Mouse (Mus musculus): ENCODE results near the gene Fmn2.

The Fmn2 gene

DNA sequence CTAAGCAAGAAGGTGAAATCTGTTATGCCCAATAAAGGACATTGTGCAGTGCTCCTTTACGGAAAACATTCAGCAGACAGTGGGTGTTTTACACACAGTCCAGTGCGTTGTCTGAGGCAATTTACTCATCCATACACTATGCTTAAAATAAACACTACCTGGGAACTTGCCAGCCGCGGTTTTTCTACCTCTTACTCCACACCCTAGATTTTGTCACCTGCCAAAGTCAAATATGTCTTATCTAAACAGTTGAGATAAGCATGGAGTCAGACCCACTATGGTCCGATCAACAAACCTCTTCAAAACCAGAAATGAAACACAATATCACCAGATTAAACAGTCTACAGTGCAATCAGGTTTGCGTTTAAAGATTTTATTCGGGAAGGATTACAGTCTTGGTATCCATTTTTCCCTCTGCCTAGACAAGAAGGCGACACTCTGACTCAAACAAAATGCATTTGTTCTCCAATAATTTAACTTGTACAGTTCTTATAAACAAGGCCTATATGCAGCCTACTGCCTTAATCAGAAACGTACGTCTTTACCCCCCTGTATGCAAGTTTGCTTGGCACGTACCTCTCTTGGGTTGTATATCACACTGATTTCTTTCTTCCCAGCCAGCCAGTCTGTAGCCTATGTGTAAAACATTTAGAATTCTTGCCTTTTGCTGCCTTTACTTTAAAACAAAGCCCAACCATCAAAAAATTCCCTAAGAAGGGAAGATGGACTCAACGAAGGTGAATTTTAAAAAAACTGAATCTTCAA lies 158.0 kb downstream of the Fmn2 start:
- DNase-seq (ENCODE audit: low read depth, low spot score) = no peak

GRCm38 (mm10) chr1:174665116-174665515 lies 163.5 kb downstream of the Fmn2 start:
- no peak for DNase-seq (ENCODE audit: low read depth, low spot score)

DNA sequence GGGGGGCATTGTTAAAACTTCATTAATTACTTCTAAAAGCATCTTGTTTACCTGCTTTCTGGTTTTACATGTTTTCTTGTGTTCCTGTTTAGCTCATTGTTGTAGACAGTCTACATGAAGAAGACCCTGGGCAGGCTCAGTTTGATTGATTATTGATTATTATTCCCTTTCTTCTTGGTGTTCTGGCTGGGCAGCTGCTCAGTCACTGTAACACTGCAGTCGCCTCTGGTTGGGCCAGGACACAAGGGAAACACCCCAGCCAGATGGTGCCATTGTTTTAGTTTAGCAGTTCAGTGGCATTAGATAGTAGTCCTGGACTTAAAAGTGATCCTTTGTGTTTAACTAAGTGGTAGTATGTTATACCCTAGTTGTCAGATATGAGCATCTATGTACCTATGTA lies 167.5 kb downstream of the Fmn2 start:
- DNase-seq (ENCODE audit: low read depth, low spot score) = no peak

DNA sequence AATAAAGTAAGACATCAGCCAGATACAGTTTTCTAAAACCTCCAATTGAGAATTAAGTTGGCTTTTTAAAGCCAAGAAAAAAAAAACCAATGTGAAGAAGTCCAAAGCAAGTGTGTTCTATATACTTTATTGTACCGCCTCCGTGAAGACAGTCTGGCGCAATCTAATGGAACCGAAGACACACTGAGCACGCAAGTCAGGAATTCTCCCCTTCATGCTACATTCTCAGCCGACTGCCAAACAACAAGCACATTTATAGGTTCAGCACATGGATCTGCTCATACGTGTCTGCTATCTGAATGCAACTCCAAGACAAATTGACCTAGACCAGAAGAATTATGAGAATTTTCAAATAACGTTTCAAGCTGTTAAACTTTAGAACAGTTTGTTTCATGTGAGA lies 169.2 kb downstream of the Fmn2 start:
- DNase-seq (ENCODE audit: low read depth, low spot score) = no peak

DNA sequence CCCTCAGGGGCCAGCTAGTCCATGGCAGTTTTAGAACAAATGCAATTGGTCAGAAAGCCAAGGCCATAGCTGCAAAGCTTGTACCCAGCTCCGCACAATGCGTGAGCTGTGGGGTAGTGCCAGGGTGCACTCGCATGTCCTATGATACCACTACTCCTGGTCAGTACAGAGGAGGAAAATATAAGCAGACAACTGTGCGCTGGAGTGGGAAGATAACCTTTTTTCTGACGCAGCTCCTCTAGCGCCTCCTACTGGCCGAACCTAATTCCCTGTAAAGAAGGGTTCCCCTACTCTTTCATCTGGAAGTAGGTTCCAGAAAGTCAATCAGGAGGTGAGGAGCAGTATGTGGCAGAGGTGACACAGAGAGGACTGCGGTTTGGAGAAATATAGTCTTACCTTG lies 173.0 kb downstream of the Fmn2 start:
- DNase-seq (ENCODE audit: low read depth, low spot score) = peak; percentile 64

- DNase-seq (ENCODE audit: low read depth, low spot score) = no peak
Observed at GRCm38 (mm10) chr1:174675316-174675715, 173.7 kb downstream of the Fmn2 start.

- DNase-seq (ENCODE audit: low read depth, low spot score) = no peak
Observed at GRCm38 (mm10) chr1:174676187-174676586, 174.6 kb downstream of the Fmn2 start.

DNA sequence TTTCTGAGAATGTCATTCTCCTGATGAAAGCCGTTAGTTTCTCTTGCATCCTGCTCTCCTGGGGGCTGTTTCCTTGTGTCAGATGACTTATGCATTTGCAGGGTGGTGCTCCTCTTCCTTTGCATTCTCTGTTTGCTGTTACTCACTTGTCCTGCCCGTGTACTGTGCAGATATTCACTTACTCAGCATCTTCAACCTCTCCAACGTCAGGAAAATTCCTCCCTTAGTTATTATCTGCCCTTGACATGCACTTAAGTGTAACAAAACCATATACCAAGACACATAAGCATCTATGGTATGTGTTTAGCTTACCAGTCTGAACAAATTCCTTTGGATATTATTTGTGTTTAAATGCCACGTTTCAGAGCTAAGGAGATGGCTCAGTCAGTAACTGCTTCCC lies 175.6 kb downstream of the Fmn2 start:
- DNase-seq (ENCODE audit: low read depth, low spot score) = no peak

DNA sequence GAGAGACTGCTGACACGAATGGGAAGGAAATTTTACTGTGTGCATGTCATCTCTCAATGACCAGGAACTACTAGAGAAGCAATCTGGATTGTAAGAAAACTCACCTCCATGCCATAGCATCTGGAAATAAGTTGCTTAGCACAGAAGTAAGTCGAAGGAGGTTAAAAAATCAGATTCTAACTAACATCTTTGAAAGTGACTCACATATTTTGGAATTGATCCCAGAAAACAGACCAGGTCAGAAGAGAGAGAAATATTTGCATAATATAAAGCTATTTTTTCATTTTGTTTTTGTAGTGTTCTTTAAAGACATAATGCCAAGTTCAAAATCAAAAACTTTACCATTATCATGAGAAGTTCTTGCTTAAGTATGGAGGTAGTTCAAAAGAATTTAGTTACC lies 187.7 kb downstream of the Fmn2 start:
- no peak for DNase-seq (ENCODE audit: low read depth, low spot score)

DNA sequence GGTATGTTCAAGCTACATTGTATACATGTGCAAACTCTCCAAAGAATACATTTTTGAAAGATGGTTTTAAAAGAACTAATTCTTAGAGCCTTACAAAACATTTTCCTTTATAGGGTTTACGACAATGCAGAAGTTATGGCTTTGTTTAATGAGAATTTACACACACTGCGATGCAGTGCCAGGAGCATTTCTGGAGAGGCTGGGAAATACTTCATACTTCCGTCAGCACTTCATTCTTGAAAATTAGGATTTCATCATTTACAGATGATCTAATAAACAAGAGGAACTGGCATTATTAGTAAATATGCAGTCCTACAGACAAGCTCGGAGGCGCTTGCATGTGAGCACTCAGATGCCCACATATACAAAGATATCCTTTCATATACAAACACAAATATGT lies 199.2 kb downstream of the Fmn2 start:
- no peak for DNase-seq (ENCODE audit: low read depth, low spot score)

DNA sequence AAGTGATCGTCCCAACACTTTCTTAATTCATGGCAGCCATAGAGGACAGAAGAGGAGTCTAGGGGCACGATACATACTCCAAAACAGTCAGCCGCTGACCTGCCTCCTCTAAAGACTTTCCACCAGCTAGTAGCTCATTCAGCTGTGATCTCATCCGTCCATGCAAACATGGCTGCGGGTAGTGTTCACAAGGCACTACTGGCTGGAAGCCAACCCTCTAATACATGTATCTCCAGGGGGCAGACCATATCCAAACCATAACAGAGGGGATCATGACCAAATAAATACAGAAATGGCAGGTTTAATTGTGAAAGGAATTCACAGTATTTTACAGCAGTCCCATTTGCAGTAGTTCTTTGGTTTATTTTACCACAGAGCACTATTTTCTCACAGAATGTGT lies 200.2 kb downstream of the Fmn2 start:
- DNase-seq (ENCODE audit: low read depth, low spot score) = no peak

DNA sequence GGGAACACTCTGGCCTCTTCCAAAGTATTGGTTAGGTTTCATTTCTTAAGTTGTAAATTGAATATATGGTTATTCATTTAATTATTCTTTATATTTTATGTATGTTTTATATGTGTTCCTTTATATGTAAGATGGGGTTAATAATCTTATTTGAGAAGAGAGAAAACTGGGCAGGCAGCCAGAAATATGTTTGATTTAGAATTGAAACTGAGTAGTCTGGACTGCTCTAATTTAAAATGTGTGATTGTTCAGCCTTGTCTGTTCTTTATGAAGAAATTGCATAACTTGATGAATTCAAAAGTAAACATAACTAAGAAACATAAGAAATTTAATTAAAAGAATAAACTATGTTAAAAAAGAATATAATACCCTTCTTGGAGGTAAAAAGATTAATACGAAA lies 202.3 kb downstream of the Fmn2 start:
- DNase-seq (ENCODE audit: low read depth, low spot score) = no peak

- no peak for DNase-seq (ENCODE audit: low read depth, low spot score)
Observed at GRCm38 (mm10) chr1:174719729-174720458, 218.3 kb downstream of the Fmn2 start.

DNA sequence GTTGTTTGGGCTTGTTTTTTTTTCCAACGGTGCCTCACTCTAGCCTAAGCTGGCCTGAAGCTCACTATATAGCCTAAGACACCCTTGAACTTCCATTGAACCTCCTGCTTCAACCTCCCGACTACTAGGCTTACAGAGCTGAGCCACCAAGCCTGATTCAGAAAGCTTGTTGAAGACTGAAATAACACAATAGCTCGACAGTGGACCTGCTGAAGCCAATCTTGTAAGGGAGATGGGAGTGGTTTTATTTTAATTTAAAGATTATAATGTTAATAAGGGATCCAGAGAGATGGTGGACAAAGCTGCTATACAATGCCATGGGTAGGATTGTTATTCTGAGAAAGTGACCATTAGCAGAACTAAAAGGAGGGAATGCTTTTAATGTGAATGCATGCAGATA lies 227.1 kb downstream of the Fmn2 start:
- DNase-seq (ENCODE audit: low read depth, low spot score) = peak; percentile 71

- no peak for DNase-seq (ENCODE audit: low read depth, low spot score)
Observed at GRCm38 (mm10) chr1:174732715-174733114, 231.1 kb downstream of the Fmn2 start.

DNA sequence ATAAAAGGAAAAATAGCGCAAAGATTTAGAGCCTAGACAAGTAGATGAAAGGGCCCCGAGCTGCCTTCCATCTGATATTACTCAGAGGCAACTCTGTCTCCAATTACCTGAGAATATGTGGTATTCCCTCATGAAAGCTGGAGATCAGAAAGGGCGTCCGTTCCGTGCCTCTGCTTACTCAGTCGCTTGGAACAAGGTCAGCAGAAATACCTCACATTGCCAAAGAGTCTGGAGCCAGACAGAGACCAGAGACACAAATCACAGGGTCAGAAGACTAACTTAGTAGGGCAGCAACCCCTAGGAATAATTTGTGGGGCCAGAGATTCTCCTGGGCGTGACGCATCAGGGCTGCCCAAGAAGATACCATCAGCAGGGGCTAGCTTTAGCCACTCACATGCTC lies 237.3 kb downstream of the Fmn2 start:
- no peak for DNase-seq (ENCODE audit: low read depth, low spot score)

DNA sequence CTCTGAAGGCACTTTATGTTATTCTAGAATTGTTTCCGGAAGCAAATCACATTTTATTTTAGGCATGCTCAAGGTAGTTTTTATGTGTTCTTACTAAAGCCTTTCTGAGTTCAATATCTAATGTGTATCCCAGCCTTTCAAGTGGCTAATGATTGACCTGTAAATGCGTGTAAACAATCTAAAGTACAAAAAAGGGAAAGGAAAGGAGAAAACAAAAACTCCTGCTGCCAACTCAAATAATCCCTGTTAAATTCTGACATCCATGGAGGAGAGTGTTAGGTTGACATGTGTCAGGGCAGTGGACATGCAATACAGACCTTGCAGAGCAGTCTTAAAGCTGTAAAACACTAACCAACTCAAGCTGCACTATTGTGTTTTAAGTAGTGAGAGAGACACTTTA lies 241.0 kb downstream of the Fmn2 start:
- DNase-seq (ENCODE audit: low read depth, low spot score) = no peak

DNA sequence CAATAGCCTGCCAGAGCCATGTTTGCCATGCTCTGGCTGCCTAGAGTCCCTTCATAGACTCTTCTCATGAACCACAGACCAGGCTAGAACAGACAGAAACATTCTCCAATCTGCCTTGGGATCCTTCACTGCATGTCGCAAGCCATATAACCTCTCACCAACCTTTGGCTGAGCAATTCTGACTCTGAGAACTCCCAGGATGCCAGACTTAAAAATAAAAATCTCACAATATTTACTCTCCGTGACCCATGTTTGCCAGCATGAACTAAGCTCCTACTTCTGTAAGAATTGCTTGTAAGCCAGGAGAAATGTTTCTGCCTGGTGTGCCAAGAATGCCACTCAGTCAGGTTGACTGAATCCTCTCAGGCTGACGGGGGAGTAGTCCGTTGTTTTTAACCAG lies 246.9 kb downstream of the Fmn2 start:
- no peak for DNase-seq (ENCODE audit: low read depth, low spot score)

GRCm38 (mm10) chr1:174750893-174751461 lies 249.4 kb downstream of the Fmn2 start:
- DNase-seq (ENCODE audit: low read depth, low spot score) = no peak

DNA sequence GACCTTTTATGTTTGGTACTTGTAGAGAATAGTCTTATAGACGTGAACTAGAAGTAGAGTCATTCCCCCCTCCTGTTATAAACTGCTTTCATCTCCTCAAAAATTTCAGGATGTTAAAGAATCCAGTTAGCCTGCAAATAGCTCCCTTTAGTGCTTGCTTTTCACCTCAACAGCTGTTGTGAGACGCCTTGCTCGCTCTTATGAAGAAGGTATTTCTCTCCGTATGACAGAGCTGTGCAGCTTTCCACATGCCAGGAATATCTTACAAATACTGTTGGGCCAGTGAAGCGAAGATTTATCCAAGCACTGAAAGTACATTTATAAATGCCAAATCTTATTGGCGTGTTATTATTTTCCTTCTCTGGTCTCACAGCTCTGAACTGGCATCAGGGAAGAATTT lies 257.7 kb downstream of the Fmn2 start:
- DNase-seq (ENCODE audit: low read depth, low spot score) = no peak

GRCm38 (mm10) chr1:174765757-174766156 lies 264.1 kb downstream of the Fmn2 start:
- no peak for DNase-seq (ENCODE audit: low read depth, low spot score)

- DNase-seq (ENCODE audit: low read depth, low spot score) = no peak
Observed at GRCm38 (mm10) chr1:174766852-174767251, 265.2 kb downstream of the Fmn2 start.

GRCm38 (mm10) chr1:174771871-174772281 lies 270.3 kb downstream of the Fmn2 start:
- no peak for DNase-seq (ENCODE audit: low read depth, low spot score)

Data from R1 (cell line).